Mouse (Mus musculus) liver, adult (tissue): Measurements from ENCODE around the gene Rab38.

ENCODE experiments used
- GATA4 ChIP-seq: IDR thresholded peaks from 2 replicates; pipeline ENCODE4 v1.6.1; 2014; ENCODE audit warnings: mild to moderate bottlenecking, low read length; ENCODE audit not compliant: insufficient replicate concordance

Rab38 gene

DNA sequence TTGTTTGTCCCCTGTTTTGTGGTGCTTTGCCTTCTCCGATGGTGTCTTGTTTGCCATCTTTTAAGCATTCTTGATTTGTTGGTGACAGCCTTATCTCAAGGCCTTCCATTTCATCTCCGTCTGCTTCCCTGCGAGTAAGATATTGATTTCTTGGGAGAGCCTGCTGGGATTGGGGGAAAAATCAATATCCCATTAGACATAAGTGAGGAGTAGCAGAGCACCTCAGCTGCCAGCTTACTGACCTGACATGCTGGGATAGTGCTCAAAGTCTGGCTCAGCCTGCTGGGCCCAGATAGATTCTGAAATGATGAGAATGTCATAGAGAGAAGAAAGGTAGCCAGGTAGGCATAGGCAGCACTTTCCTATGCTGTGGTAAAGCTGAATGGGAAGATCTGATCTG, 37.7 kb downstream of the Rab38 start:
- TF ChIP-seq GATA4, result no peak

DNA sequence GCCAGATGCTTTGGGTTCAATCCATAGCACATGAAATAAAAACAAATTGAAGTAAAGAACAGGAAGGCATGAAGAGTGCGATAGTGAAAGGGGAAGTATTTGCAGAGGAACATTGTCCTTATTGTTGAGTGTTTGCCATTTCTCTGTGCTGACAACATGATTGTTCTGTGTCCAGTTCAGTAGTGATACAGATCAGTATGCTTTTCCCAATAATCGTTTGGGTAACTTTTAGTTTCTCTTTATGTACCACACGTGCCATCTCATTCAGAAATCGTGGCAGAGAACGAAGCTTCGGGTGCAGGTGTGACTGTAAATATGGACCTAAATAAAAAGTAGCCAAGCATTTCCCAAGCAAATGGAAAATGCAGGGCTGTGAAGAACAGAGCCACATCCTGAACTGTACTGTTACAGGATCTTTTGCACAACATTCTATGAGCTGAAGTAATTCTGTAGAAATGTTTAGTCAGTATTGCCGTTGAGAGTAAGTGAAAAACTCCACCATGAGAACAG, 52.1 kb downstream of the Rab38 start:
- TF ChIP-seq GATA4, result no peak

DNA sequence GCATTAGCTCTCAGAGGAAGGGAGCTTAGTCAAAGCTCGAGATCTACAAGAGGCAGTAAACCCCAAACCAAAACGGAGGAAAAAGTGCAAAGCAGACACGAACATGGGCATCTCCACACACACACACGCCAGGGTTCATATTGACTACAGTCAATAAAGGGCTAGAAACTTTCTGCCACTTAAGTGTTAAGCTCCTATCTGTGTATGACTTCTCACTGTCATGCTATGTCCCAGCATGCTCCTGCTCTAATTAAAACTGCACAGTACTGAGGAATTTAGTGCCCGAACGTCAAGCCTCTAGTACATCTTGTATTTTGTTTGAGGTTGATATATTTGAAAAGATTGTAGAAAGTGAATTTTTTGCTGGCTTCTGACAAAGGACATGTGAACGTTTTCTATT, 52.6 kb downstream of the Rab38 start:
- TF ChIP-seq GATA4, result no peak

DNA sequence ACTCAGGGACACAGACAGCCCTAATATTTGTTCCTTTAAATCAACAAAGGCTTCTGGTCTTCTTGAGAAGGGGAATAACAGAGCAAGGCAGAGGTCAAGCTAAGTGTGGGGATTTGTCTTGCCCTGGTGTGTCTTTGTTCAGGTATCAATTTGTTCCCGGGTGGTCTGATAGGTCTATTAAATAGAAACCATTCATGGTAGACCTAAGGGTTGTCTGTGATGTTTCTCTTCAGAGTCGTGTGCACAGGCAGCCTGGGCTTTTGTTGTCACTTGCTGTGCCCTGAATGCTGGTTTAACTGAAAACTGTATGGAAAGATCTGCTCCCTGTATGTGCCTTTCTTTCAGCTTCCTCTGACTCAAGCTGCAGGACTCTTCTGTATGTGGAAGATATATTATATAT, 60.9 kb downstream of the Rab38 start:
- no peak for TF ChIP-seq GATA4

DNA sequence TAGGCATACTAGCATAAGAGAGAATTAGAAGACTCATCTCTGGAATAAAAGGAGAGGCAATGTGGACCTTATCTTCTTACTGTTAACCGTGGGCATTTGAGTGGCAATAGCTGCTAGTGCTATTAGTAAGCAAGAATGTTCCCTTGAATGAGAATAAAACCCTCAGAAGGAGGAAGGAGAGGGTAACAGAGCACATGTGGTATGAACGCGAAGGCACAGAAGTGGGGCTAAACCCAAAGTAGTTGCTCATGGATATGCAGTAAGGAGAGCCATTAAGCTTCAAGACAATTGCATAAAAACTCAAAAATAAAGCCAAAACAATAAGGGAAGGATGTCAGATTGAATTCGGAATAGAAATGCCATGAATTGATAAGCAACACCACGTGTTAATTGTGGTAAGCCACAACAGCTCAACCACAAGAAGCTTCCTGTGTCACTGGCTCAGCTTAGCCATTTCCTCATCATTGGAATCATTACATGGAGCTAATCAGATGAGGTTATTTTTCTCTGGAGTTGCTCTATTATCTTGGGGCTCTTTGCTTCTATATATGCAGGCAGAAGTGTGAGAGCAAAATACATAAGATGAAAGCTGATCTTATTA, 72.2 kb downstream of the Rab38 start:
- TF ChIP-seq GATA4, result no peak

DNA sequence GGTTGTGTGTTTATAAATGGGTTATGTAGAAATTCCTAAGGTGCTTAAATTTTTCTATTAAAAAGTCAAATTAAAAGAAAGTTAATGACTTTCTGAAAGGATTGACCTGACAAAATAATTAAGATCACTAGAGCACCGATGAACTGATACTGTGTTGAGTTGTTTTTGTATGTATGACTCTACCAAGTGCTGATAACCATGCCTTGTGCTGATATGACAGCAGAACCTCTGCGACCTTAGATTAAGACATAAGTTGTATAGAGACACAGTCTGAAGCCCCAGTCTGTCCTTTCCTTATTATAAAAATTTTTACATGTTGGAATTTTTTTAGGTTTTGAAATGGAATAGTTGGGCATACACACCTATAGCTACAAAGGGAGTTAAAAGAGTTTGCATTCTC, 79.7 kb downstream of the Rab38 start:
- TF ChIP-seq GATA4, result no peak

DNA sequence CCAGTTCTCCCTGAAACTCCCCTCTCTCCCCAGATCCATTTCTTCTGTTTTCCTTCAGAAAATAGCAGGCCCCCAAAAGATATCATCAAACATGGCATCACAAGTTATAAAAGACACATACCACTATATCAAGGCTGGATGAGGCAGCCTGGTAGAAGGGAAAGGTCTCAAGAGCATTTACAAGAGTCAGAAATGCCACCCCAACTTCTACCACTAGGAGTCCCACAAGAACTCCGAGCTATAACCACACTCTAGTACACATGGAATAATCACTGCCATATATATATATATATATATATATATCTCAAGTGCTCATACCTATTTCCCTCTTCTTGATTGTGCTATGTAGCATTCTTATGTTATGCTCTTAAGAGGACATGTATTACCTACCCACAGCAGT, 92.4 kb downstream of the Rab38 start:
- TF ChIP-seq GATA4, result no peak

DNA sequence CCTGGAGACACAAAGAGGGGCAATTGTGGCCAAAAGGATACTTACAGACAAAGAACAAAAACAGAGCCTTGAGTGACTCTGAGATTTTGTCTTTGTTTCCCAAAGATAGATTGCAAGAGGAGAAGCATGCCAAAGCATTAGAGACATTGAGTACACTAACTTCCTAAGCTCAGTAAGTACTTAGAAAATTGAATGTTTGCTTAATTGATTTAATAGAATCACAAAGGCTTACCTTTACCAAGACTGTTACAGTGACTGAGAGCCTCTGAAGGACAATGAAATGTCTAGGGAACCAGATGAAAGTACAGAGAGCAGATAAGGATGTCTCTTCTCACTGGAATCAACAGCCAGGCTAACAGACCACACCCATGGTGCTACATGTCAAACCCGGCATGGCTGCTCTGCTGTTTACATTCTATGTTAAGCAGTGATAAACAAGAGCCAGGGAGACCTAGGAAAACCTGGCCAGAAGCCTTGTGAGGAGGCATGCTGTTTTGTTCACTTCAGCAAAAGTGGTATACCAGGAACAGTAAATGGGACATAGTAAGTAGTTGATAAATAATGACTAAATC, 97.1 kb downstream of the Rab38 start:
- no peak for TF ChIP-seq GATA4

DNA sequence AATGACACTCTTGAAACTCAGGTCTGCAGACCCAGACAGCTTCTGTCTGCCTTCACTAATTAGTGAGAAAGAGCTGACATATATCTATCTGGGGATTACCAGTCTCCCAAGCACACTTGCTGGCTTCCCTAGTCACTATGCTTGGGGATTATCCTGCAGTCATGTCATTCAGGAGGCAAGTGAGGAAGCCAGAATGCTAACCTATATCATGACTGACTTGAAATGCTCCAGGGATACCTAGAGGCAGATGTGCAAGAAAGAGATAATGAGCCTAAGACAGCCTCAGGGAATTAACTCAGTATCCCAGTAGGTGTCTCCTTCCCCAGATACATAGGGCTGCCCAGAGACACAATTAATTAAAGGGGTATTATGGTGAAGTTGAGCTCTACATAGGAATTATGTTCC, 106.1 kb downstream of the Rab38 start:
- TF ChIP-seq GATA4, result no peak

DNA sequence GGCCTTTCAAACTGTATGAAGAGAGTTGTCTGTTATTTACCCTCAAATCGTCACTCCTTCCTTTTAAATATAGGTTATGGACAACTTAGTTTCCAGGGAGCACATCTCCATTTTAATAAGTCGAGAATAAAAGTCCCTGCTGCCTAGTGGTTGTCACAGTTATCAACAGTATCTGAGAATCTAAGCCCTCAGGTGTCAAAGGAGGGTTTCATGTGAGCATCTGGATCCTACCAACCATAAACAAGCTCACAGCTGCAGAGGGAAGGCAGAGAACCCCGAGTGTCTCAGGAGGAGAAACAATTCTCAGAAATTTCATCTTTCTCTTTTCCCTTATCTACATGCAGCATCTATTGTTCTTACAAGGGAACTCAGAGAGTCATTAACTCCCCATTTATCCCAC, 106.7 kb downstream of the Rab38 start:
- TF ChIP-seq GATA4, result no peak
